In genomic region chr5:24063034-24063433, GRCm38 (mm10) we compare ENCODE assay signal across 26 mouse cellular contexts.
"Had no signal": no experiment of that assay in that cellular context is flagged by ENCODE, and none has a peak within 500 bp of the region (broad histone marks: within the 10 kb centered on the region; RNA-seq: fewer than 3 reads in every experiment).

No protein-coding gene starts in this region.

- H3K4me3 ChIP-seq: embryonic facial prominence, embryonic 10.5 days; embryonic facial prominence, embryonic 12.5 days; embryonic facial prominence, embryonic 13.5 days; embryonic facial prominence, embryonic 15.5 days; erythroblast, embryonic 14.5 days; forebrain, embryonic 10.5 days; forebrain, embryonic 13.5 days; forebrain, embryonic 15.5 days; gastrocnemius, adult 2 months; heart, adult 2 months had no signal

- H3K9ac ChIP-seq: embryonic facial prominence, embryonic 12.5 days; embryonic facial prominence, embryonic 13.5 days; embryonic facial prominence, embryonic 15.5 days; forebrain, embryonic 13.5 days; forebrain, embryonic 15.5 days; forebrain, postnatal 0 days had no signal

- H3K27ac ChIP-seq: embryonic facial prominence, embryonic 10.5 days; embryonic facial prominence, embryonic 12.5 days; embryonic facial prominence, embryonic 13.5 days; embryonic facial prominence, embryonic 15.5 days; forebrain, embryonic 10.5 days; forebrain, embryonic 13.5 days; forebrain, embryonic 15.5 days; gastrocnemius, adult 2 months; heart, adult 2 months had no signal

- H3K9me3 ChIP-seq: embryonic facial prominence, embryonic 10.5 days; embryonic facial prominence, embryonic 12.5 days; embryonic facial prominence, embryonic 13.5 days; embryonic facial prominence, embryonic 15.5 days; forebrain, embryonic 10.5 days; forebrain, embryonic 13.5 days; forebrain, embryonic 15.5 days had no signal

- H3K4me2 ChIP-seq: embryonic facial prominence, embryonic 12.5 days; embryonic facial prominence, embryonic 13.5 days; embryonic facial prominence, embryonic 15.5 days; forebrain, embryonic 13.5 days; forebrain, embryonic 15.5 days had no signal

- ATAC-seq: forebrain, embryonic 13.5 days; forebrain, embryonic 14.5 days; forebrain, embryonic 15.5 days; forebrain, embryonic 16.5 days; forebrain, postnatal 0 days had no signal

- DNase-seq: cerebellum, adult 8-10 months; cerebellum, adult 9-10 months; cerebellum, adult 9-11 months; cerebellum, postnatal 10 days; cerebellum, postnatal 14 days; cerebellum, postnatal 25 days; cerebellum, postnatal 36 days; embryo, embryonic 11 days; forebrain, postnatal 0 days; gastrocnemius, adult 2 months; gastrocnemius, postnatal 10 days; gastrocnemius, postnatal 14 days; gastrocnemius, postnatal 25 days; gastrocnemius, postnatal 36 days; heart, adult 18-20 months; heart, adult 2 months had no signal

- H3K27me3 ChIP-seq: embryonic facial prominence, embryonic 12.5 days; embryonic facial prominence, embryonic 13.5 days; embryonic facial prominence, embryonic 15.5 days; forebrain, embryonic 13.5 days; forebrain, embryonic 15.5 days had no signal

- H3K4me1 ChIP-seq: embryonic facial prominence, embryonic 10.5 days; embryonic facial prominence, embryonic 12.5 days; embryonic facial prominence, embryonic 13.5 days; embryonic facial prominence, embryonic 15.5 days; forebrain, embryonic 10.5 days; forebrain, embryonic 13.5 days; forebrain, embryonic 15.5 days had no signal

- H3K36me3 ChIP-seq: embryonic facial prominence, embryonic 10.5 days; embryonic facial prominence, embryonic 12.5 days; embryonic facial prominence, embryonic 13.5 days; embryonic facial prominence, embryonic 15.5 days; forebrain, embryonic 10.5 days; forebrain, embryonic 15.5 days had no signal
